Mouse (Mus musculus): Measurements from ENCODE around the gene Ccdc137. TPM values are rescaled to one million over a fixed set of nuclear protein-coding genes. Genes with fewer than 3 reads are reported as not detected.
"Not testable (repeated sequence)": the region's sequence is repeated elsewhere in the genome, so short reads cannot be mapped to it uniquely, and the experiment has no call there.

The Ccdc137 gene
- 27.0 and 36.1 TPM in 2 replicates for polyA plus RNA-seq (2016; fragmentation: Nextera tagmentation; extraction: Ambion mirVana)

DNA sequence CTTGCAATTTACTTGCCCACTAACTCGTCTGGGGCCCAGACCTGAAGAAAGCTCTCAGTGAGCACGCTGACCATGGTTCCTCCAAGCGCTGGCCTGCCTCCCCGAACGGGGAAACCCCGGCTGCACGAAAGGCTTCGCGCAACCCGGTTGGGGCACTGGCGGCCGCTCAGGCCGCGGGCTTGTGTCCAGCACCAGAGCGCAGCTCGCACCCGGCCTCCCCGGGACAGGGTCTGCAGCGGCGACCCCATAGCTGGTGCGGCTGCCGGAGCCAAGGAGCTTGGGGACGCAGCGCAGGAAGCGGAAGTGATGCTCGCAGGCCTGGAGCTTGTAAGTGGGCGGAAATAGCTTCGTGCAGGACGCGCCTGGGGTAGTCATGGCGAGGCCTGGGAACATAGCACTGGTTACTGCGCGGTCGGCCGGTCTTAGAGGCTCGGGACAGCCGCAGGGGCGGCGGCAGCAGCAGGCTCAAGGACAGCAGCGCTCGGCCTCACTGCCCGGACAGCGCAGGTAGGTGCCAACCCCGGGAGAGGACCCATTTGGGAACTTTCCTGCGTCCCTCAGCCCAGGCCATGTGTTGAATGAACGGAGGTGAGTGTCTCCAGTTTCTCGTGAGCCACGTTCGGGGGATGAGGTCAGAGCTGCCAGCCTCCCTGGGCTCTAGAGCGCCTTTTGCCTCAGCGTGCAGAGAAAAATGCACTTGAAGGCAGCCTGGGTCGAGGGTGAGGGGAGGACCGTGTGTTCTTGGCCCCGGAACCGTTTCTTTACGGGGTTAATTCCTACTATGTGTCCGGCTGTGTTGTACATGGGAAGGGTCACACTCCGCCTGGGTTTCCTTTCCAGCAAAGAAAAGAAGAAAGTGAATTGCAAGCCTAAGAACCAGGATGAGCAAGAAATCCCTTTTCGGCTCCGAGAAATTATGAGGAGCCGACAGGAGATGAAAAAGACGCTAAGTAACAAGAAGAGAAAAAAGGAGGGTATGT lies at the start of gene Ccdc137, which contains the start of gene Oxld1:
TSS of gene Ccdc137 (plus strand) at position 344 of the 980 bp plus-strand sequence.
TSS of gene Oxld1 (minus strand) at position 297 of the 980 bp plus-strand sequence.
- H3K27ac ChIP-seq = peak within 1 kb of the TSS; percentile 94
- no peaks in the 10 kb centered on the region for H3K9me3 ChIP-seq
- peak; percentile 94 for DNase-seq (ENCODE audit: low spot score)
- WGBS = 4% methylated on average over 62 of the region's 62 CpGs
- H3K4me3 ChIP-seq = peak within 1 kb of the TSS; percentile 80
- H3K36me3 ChIP-seq = peaks cover 44% of the 10 kb centered on the region
- H3K4me1 ChIP-seq = peaks cover 24% of the 10 kb centered on the region
- no peaks in the 10 kb centered on the region for H3K27me3 ChIP-seq (ENCODE audit: insufficient read depth, poor library complexity, severe bottlenecking)

DNA sequence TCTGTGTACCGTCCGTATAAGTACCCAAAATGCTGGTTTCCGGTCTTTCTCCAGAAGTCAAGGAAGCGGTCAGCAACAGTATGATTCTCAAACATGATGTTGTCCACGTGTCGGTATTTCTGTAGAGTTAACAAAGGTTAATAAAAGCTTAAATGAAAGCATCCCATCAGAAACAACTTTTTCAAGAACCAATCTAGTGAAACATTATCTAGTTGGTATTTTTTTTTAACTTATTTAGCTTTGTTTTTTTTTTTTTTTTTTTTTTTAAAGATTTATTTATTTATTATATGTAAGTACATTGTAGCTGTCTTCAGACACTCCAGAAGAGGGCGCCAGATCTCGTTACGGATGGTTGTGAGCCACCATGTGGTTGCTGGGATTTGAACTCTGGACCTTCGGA lies 44.3 kb upstream of the Ccdc137 start:
- not testable (repeated sequence) for H3K27ac ChIP-seq; H3K4me3 ChIP-seq; H3K27me3 ChIP-seq (ENCODE audit: insufficient read depth, poor library complexity, severe bottlenecking); H3K9me3 ChIP-seq; H3K4me1 ChIP-seq; DNase-seq (ENCODE audit: low spot score)
- 93% methylated on average over 9 of the region's 10 CpGs for WGBS
- H3K36me3 ChIP-seq = peaks cover 97% of the 10 kb centered on the region

DNA sequence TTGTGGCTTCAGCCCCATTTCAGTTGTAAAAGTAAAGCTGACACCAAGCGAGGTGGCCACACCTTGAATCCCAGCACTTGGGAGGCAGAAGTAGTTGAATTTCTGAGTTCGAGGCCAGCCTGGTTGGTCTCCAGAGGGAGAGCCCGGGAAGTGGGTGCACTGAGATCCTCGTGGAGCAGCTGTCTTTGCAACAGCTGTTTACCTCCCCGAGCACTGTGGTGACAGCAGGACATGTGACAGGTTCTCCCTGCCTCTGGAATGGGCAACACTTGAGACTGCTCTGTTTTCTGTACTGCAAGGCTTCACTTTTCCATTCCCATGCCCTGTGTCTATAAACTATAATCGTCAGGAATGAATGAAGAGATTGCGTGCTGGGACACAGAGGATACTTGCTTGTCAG lies 40.1 kb upstream of the Ccdc137 start:
- WGBS = 88% methylated on average over 7 of the region's 7 CpGs

DNA sequence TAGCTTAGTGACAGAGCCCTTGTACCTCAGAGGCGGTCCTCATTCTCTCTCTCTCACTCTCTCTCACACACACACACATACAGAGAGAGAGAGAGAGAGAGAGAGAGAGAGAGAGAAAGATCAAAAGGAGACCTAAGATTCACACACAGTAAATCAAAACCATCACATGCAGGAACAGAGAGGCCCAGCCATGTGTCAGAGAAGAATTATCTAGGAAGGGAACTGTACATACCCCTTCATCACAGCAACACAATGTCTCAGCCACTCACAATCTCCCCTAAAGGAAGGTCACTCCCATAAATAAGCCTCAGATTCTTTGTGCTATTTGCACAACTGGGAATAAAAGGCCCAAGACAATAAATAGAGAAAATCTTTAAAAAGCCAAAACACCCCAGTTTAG lies 39.3 kb upstream of the Ccdc137 start:
- 95% methylated on average over 1 of the region's 1 CpGs for WGBS
- Histone ChIP-seq H3K27me3 (ENCODE audit: insufficient read depth, poor library complexity, severe bottlenecking) (no peaks in the 10 kb centered on the region), H3K36me3 (peaks cover 96% of the 10 kb centered on the region), H3K4me3 (no peak overlapping the region), H3K9me3 (no peaks in the 10 kb centered on the region), H3K4me1 (0 out of 2 replicates have a peak, but pooled peaks cover 4% of the 10 kb centered on the region), H3K27ac (no peak overlapping the region)
- no peak for DNase-seq (ENCODE audit: low spot score)

More for the DNA sequence above, 40.1 kb upstream of the Ccdc137 start:
- H3K36me3 ChIP-seq = peaks cover 96% of the 10 kb centered on the region
- H3K4me3 ChIP-seq = no peak overlapping the region
- no peak for DNase-seq (ENCODE audit: low spot score)
- no peak overlapping the region for H3K27ac ChIP-seq
- H3K27me3 ChIP-seq (ENCODE audit: insufficient read depth, poor library complexity, severe bottlenecking) = no peaks in the 10 kb centered on the region
- H3K9me3 ChIP-seq = no peaks in the 10 kb centered on the region
- H3K4me1 ChIP-seq = no peaks in the 10 kb centered on the region

DNA sequence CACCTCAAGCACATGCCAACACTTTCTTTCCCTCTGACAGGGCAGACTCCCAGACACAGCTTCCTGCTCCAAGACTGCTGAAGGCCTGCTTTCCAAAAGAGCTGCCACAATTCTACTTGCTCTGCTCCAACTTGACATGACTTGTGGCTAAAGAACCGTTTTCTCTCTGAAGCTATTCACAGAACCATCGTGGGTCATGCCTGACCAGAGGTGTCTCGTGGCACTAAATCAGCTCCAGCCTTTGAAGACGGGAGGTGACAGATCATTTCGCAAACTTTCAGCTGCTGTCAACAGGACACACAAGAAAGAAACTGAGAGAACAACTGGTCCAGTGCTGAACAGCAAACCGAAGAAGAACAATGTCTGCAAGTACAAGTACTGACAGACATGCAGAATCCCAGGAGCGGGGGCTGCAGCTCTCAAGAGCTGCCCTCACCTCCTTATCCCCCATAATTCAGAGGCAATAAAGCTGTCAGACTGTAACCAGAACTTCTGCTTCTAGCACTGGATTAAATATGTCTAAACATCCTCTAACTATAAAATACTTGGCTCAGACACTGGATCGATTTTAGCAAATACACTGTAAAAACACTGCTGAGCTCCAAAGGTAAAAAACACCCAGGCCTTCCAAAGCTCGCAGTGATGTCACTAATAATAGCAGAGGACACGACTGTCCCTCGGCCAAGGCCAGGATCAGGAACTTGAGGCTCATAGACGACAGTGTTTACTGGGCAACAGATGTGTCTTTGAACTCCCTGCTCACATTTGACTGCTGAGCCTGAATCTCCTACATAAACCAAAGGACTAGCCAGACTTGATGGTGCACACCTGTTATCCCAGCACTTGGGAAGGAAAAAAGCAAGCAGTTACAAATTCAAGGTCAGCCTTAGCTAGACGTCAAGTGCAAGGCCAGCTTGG lies 35.0 kb upstream of the Ccdc137 start:
- Histone ChIP-seq H3K4me1 (0 out of 2 replicates have a peak, but pooled peaks cover 5% of the 10 kb centered on the region), H3K27me3 (ENCODE audit: insufficient read depth, poor library complexity, severe bottlenecking) (no peaks in the 10 kb centered on the region), H3K9me3 (no peaks in the 10 kb centered on the region), H3K4me3 (no peak overlapping the region), H3K36me3 (peaks cover 90% of the 10 kb centered on the region), H3K27ac (peak overlapping the region; percentile 47; the same call in 1 of the 2 replicates)
- no peak for DNase-seq (ENCODE audit: low spot score)
- WGBS = 83% methylated on average over 13 of the region's 13 CpGs

DNA sequence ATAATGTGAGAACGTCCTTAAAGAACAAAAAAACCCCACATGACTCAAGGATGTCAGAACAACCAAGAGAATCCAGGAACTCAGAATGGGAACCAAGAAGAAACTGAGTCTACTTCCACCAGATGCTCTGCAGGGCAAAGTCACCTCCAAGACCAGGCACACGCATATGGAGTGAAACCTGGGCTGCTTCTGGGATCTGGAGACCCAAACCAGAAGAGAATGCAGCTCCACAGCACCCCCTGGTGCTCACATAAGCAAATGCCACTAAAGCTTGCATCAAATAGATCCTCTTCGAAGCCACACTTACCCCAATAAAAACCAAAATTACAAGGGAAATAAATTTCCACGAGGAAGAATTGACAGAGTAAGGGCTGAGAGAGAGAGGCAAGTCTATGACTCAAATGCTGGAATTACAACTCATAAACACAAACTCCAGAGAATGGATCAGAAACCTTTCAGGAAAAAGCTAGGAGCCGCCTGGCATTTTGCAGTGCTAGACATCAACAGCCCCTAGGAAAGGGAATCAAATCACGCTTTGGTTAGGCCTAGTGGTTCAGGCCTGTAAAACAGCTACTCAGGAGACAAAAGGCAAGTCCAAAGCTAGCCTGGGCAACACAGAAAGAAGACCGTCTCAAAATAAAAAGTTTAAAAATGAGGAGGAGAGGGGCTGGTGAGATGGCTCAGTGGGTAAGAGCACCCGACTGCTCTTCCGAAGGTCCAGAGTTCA lies 34.2 kb upstream of the Ccdc137 start:
- H3K4me3 ChIP-seq = no peak overlapping the region
- no peaks in the 10 kb centered on the region for H3K27me3 ChIP-seq (ENCODE audit: insufficient read depth, poor library complexity, severe bottlenecking)
- peak overlapping the region; percentile 47; the same call in 1 of the 2 replicates for H3K27ac ChIP-seq
- 0 out of 2 replicates have a peak, but pooled peaks cover 5% of the 10 kb centered on the region for H3K4me1 ChIP-seq
- no peaks in the 10 kb centered on the region for H3K9me3 ChIP-seq
- no peak for DNase-seq (ENCODE audit: low spot score)
- 74% methylated on average over 9 of the region's 9 CpGs for WGBS
- peaks cover 90% of the 10 kb centered on the region for H3K36me3 ChIP-seq

DNA sequence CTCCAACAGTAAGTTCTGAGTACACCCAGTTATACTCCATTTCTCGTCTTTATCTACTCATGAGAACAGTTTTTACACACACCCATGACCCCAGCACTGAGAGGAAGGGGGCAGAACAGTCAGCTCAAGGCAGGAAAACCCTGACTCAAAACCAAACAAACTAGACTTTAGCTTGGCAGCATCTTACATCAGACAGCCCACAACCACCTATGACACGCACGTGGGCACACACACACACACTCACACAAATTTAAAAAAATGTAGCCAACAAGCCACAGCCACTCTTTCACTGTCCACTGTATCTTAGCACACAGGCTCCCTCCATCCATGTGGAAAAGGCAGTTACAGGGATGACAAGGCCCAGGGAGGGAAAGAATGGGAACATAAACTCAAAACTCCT lies 31.2 kb upstream of the Ccdc137 start:
- 87% methylated on average over 3 of the region's 3 CpGs for whole genome bisulfite sequencing

DNA sequence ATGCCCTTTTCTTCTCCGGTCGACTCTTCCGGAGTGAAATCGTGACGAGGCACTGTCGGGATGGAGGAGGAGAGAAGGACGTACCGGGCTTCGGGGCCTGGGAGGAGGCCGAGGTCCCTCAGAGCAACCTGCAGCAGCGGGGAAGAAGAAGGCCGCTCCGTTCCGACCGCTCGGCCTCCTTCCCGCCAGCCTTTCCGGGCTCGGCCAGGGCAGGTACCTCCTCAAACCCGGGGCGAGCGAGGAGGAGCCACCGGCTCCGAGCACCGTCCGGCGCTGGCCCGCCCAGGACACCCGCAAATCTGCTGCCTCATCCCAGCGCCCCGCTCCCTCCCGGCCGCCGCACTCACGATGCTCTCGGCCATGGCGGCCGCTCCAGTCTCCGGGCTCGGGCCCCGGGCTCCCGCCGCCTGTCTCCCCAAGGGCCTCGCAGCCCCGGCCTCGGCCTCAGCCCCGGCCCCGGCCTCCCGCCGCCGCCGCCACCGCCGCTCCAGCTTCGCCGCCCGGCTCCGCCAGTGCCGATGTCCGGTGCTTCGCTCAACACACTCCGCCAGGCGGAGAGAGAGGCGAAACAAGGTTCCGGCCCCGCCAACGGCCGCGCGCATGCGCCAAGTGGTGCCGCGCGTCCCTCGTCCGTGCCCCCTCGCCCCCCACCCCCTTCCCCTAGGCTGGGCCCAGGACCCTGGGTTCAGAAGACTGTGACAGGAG lies 20.6 kb upstream of the Ccdc137 start, which contains the start of gene Nploc4:
TSS of gene Nploc4 (minus strand) at position 557 of the 705 bp plus-strand sequence.
- H3K27ac ChIP-seq = peak within 1 kb of the TSS; percentile 98
- peaks cover 33% of the 10 kb centered on the region for H3K36me3 ChIP-seq
- WGBS = under 1% methylated on average over 77 of the region's 77 CpGs
- no peaks in the 10 kb centered on the region for H3K27me3 ChIP-seq (ENCODE audit: insufficient read depth, poor library complexity, severe bottlenecking)
- peaks cover 11% of the 10 kb centered on the region for H3K4me1 ChIP-seq
- DNase-seq (ENCODE audit: low spot score) = peak; percentile 93
- no peaks in the 10 kb centered on the region for H3K9me3 ChIP-seq
- H3K4me3 ChIP-seq = peak within 1 kb of the TSS; percentile 100

More for the DNA sequence above, 31.2 kb upstream of the Ccdc137 start:
- Histone ChIP-seq H3K36me3 (peaks cover 88% of the 10 kb centered on the region), H3K27ac (no peak overlapping the region), H3K9me3 (no peaks in the 10 kb centered on the region), H3K4me1 (0 out of 2 replicates have a peak, but pooled peaks cover 5% of the 10 kb centered on the region), H3K4me3 (no peak overlapping the region), H3K27me3 (ENCODE audit: insufficient read depth, poor library complexity, severe bottlenecking) (no peaks in the 10 kb centered on the region)
- DNase-seq (ENCODE audit: low spot score) = no peak

DNA sequence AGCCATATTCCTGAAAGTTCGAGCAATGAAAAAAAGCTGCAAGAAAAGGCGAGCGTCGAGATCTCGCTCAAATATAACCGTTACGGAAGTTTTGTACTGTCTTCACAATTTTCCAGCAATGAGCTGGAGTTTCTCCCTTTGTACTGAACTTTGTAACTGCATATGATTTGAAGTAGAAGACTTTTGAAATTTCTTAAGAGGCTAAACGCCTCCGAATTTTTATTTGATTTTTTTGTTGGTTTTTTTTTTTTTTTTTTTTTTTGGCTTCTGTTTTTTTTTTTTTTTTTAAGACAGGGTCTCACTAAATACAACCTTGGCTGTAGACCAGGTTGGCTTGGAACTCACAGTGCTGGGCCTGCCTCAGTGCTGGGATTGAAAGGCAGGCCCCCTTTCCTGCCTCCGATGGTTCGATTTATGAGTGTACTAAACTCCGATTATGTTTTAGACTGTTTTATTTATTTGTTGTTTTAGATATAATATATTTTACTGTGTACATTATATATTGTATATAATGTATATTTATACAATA lies 20.0 kb upstream of the Ccdc137 start:
- Histone ChIP-seq H3K36me3 (peaks cover 27% of the 10 kb centered on the region), H3K27ac (peak overlapping the region; percentile 98), H3K9me3 (no peaks in the 10 kb centered on the region), H3K4me1 (peaks cover 11% of the 10 kb centered on the region), H3K27me3 (ENCODE audit: insufficient read depth, poor library complexity, severe bottlenecking) (no peaks in the 10 kb centered on the region), H3K4me3 (peak overlapping the region; percentile 100)
- 29% methylated on average over 12 of the region's 12 CpGs for WGBS
- no peak for DNase-seq (ENCODE audit: low spot score)

DNA sequence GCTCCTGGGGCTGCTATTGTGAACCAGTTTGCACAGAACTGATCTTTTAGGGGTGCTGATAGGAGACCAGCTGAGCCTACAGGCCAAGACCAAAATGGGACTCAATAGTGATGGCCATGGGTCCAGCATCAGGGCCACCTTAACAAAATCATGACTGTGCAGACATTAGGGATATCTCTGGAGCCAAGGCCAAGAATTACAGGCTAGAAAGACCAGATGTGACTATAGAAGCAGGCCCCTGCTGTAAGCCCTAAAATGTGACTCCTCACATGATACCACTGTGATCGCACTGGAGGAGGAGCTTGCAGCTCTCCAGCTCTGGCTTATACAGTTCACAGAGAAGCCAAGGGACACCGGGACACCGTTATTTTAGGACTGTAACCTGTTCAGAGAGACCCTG lies 15.6 kb upstream of the Ccdc137 start, which contains the start of gene Tspan10:
TSS of gene Tspan10 (plus strand) at position 301 of the 400 bp plus-strand sequence.
- no peak within 1 kb of the TSS for H3K4me3 ChIP-seq
- WGBS = 87% methylated on average over 3 of the region's 3 CpGs
- H3K4me1 ChIP-seq = peaks cover 10% of the 10 kb centered on the region
- H3K27me3 ChIP-seq (ENCODE audit: insufficient read depth, poor library complexity, severe bottlenecking) = no peaks in the 10 kb centered on the region
- H3K27ac ChIP-seq = no peak within 1 kb of the TSS
- no peaks in the 10 kb centered on the region for H3K9me3 ChIP-seq
- no peak for DNase-seq (ENCODE audit: low spot score)
- H3K36me3 ChIP-seq = no peaks in the 10 kb centered on the region

DNA sequence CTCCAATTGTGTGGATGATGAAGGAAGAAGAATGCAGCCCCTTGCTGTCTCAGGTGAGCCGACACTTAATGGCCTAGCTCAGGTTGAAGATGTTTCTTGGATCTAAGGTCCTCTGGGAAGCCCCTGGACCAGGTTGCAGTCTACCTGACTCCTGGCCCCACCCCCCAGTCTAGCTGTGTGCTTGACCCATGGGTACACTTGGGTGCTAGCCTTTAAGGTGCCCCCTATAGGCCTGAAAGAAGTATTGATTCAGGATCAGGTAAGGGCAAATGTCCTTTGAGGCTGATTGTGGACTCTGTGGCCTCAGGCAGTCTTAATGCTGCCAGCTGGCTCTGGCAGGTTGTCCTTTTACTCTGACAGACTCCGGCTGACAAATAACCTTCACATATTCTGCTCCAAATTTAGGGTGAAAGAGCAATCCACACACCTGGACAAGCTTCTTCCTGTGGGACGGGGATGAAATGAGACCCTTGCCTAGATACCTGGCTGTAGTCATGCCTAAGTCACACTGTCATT lies 15.1 kb upstream of the Ccdc137 start:
- DNase-seq (ENCODE audit: low spot score) = no peak
- no peaks in the 10 kb centered on the region for H3K36me3 ChIP-seq
- WGBS = 84% methylated on average over 3 of the region's 3 CpGs
- no peaks in the 10 kb centered on the region for H3K27me3 ChIP-seq (ENCODE audit: insufficient read depth, poor library complexity, severe bottlenecking)
- peaks cover 12% of the 10 kb centered on the region for H3K4me1 ChIP-seq
- H3K9me3 ChIP-seq = no peaks in the 10 kb centered on the region
- no peak overlapping the region for H3K27ac ChIP-seq
- H3K4me3 ChIP-seq = no peak overlapping the region

Measured in heart, embryonic 10.5 days (tissue).